Mouse (Mus musculus) adrenal gland, postnatal 25 days (tissue): ENCODE measurements around the gene Dhx33. TPM values are rescaled to one million over a fixed set of nuclear protein-coding genes. Genes with fewer than 3 reads are reported as not detected.

ENCODE experiments used
- DNase-seq: peaks from one replicate; pipeline ENCODE4 v3.0.0; 2021; ENCODE audit warnings: mixed read lengths
- long read RNA-seq: library from polyadenylated mRNA; stranded (forward); transcript quantifications from one replicate; pipeline ENCODE4 v2.0.0, GENCODE M21; 2021
- total RNA-seq: library from RNA; stranded (reverse); gene quantifications from 2 replicates; pipeline ENCODE4 v1.2.3, GENCODE M21; 2021

Gene Dhx33
- total RNA-seq, result 30.8 and 35.1 TPM in 2 replicates
- long read RNA-seq, full-length matches to known transcripts, result 4 of 11 reads
- long read RNA-seq, partial matches to known transcripts, result 2 of 11 reads
- long read RNA-seq, other reads (novel, unspliced or antisense), result 5 of 11 reads

DNA sequence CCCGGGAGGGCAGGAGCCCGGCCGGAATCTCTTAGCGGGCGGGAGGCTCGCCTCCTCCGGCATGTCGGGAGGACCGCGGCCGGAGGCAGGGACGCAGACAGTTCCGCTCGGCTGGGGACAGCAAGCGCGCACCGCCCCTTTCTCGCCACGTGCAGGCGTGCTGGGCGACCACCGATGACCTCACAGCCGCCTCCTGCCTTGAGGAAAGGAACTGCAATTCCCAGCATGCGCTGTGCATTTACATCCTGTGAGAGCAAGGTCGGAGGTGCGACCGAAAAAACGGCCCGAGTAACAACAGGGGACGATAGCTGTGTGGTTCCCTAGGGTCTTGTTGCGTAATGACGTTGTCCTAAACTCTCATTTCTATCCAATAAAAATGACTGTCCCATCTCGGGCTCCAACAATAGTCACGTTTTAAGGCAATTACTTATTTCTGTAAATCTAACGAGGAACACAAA, at the start of gene Dhx33:
Gene Dhx33, minus strand, starts transcription at position 122 of the 458 bp plus-strand sequence.
- DNase-seq, result peak; percentile 94

DNA sequence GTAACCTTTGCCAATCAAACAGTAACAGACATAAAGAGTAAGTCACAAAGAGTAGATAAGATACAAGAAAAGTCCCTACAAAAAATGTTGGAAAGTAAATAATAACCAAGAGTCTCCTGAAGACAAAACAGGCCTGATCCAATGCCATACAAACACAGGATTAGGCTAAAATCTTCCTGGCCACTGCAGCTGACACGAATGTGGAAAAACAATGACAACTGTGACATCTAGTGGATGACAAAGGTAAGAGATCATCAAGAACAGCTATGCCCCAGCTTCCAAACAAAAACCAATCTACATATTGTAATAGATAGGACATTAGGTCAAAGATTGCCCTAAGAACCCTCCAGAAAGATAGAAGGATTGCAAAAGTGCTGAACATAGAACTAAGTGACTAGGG, 48.3 kb upstream of the Dhx33 start:
- DNase-seq, result no peak

DNA sequence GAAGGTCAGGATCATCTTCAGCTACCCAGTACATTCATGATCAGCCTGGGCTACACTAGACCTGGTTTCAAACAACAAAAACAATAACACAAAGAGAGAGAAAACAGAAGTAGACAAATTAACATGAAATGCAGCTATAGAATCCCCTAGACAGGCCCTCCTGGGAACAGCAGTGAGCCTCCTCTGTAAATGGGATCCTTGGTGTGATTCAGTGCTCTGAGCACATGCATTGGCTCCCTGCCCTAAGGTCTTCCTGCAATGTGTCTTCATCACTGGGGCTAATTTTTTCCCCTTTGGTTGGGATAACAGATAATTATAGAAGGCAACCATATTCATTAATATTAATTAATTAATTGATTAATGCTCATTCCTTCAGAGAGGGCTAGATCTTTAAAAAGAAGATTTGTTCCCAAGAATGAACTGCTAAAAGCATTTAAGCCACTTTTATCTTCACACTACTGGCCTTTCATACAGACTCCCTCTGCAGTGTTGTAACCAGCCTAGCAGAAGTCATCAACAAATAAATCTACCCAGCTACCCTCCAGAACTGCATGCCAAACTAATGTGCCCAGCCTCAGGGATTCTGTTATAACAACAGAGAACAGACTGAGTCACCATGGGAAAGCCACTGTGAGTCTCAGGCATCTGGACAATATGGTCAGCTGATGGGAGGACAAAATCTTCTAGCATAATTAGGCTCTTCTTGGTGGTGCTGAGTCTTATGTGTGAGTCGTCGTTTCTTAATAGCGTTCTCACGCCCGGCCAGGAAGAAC, 35.5 kb upstream of the Dhx33 start:
- no peak for DNase-seq

DNA sequence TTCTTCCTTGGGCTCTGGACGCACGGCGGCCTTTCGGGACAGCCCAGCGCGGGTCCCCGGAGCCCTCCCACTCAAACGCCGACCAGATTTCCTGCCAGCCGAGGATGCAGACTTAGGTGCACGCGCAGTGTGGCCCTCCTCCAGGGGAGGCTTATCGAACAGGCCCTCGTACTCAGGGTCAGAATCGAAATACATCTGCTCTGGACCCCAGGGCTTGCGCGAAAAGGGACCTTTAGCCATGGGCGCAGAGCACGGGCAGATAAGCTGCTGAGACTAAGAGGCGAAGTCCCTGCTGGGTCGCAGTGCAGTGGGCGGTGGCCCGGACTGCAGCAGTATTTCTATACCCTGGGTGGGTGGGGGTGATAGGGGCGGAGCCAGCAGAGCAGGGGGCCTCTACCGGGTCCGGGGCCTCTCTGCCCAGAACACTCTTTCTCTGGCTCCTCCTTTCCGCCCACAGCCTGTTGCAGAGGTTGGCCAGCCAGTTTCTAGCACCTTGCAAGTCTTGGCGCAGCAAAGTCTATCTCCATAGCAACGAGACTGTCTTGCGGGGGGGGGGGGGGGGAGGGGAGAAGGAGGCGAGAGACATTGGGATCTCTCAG, 29.0 kb upstream of the Dhx33 start, which contains the start of gene 6330403K07Rik:
Gene 6330403K07Rik, minus strand, starts transcription at position 351 of the 599 bp plus-strand sequence.
- peak; percentile 16 for DNase-seq

DNA sequence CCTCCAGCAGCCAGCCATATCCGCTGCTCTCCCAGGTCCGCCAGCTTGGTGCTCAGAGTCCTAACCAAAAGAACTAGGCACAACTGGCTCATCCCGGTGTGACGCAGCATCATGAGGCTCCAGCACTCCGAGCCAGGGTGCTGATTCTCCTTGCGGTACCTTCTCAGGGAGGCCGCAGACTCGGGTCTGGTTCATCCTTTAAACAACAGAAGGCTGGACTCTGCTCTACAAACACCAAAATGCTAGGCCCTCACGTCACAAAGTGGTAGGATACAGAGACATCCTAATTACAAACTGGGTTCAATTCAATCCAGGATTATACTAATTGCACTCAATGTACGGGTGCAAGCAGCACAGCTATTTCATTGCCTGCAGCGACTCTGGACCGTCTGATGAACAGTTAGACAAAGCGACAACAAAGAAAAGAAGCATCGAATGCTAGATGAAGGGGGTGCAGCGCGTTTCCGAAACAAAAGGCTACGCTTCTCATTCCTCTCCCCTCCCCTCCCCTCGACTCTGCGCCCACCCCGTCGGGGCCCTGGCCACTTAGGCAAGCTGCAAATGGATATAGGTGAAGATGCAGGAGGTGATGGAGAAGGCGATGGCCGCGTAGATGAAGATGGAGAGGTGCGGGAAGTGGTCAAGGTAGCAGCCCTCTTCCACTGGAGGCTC, 28.4 kb upstream of the Dhx33 start:
- no peak for DNase-seq

DNA sequence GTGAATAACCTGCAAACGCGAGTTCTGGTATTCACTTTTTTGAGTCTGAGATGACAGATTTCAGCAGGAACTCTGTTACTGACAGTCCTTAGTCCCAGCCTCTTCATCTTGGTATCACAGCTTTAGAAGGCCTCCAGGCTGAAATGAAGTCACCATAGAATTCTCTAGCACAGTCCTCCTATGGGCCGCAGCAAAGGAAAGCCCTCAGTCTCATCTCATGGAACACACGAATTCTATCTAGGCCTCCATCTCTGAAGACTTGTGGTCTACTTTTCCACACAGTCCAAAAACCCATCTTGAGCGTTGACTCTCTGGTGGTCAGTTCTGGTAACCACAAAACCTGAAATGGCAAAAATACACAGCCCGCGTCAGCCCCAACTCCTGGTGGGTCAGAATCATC, 27.8 kb upstream of the Dhx33 start:
- no peak for DNase-seq

DNA sequence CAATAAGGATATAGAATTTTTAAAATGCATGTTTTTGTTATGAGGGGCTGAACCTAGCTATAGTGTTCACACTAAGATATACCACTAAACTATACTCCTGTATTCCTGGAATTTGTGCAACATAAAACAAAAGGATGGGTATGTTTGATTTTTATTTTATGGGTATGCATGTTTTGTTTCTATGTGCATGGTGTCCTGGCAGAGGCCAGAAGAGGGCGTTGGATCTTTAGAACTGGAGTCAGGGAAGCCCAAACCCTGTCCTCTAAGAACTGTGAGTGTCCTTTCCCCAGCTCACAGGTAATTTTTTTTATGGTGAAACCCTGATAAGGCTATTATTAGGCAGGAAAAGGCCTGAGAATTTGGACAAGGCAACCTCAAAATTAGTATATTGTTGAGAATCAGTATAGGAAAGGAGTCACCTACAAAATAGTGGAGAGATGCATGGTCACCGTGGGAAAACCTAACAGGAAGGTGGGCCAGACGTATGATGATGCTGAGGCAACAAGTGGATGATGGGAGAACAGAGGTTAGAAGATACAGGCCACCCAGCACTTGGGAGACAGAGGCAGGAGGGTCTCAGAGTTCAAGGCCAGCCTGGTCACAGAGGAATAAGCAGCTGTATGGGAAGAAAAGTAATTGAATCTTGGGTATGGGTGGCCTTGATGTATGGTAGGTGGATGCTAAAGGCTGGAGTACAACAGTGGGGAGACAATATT, 25.3 kb upstream of the Dhx33 start:
- no peak for DNase-seq

DNA sequence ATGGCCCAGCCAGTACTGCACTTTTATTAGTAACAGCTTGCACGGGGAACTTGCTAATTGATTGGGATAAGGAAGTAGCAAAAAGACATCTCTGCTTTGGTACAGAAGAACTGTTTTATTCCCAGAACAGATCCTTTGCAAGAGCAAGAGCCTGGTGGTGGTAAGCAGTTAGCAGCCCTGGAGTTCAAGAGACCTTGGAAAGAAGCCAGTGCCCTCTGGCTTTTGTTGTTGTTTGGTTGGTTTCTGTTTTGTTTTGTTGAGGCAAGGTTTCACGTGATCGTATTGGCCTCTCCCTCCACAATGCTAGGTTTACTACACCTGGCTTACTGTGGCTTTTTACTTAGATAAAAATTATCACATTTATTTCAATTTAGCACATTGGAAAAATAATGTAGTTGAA, 24.0 kb upstream of the Dhx33 start:
- no peak for DNase-seq

DNA sequence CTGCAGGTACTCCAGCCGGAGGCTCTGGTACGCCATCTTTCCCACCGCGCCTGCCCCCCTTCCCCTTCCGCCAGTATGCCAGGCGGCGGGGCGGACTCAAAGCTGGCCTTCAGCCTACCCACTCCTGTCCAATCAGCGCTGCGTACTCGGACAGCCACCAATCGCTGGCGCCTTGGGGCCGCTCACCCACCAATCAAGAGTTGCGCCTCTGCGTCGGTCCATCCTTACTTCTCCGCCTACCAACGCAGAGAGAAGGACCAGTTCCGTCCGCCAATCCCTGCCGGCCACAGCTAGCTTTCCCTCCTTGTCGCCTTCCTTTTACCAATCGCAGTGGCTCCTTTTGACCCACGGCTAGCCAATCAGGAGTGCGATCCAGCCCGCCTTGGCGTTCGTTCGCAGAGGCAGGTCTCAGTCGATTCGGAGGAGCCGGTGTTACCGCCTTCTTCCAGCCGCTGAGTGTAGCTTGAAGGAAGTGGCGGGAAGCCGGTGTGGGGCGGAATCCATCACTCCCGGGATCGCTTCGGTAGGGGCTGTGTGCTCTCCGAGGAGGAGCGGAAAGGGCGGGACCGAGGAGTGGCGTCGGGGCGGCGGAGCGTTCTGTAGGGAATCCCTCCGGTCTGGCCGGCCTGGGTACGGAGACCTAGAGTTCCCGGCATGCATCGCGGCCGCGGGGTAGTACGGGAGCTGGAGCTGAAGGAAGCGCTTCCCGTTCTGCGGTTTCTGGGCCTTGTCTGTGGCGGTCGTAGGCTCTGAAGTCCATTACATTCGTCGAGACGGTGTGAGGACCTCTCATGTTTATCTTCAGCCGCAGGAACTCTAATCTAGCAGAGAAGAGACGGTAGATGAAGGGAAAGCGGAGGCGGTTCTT, 15.2 kb upstream of the Dhx33 start, which contains the start of the genes Mis12 and Derl2:
Gene Mis12, plus strand, starts transcription at position 411 of the 868 bp plus-strand sequence.
Gene Derl2, minus strand, starts transcription at position 641 of the 868 bp plus-strand sequence.
- DNase-seq, result peak; percentile 97

DNA sequence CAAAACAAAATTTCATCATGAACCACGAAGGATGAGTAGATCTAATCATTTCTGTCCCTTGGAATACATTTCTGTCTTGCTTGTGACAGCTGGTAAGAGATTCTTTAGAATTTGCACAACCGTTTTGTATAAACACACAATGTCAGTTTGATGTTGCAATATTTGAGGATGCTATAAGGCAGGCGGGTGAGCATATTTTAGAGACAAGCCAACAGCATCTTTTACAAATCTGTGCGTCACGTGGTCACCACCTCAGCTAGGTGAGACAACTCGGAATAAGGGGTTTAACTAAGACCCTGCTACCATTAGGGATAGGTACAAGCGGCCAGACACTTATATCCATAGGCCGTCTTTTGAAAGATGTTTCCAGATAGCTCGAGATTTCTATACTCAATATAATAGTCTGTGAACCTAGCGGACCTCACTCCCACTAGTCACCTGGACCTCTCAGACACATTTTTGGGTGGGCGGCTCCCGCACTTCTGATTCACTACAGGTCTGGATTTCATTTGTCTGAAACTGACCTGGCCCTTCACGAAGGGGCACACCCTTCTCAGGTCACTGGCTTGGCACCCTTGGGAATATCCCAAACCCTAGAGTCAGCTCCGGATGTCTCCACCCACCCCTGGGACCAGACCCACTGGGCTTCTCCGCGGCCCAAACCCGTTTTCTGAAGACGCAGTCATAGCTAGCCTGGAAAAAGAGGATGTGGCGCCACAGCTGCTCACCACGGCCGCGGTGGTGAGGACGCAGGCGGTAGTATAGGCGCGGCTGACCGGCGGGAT, 14.4 kb upstream of the Dhx33 start:
- no peak for DNase-seq

DNA sequence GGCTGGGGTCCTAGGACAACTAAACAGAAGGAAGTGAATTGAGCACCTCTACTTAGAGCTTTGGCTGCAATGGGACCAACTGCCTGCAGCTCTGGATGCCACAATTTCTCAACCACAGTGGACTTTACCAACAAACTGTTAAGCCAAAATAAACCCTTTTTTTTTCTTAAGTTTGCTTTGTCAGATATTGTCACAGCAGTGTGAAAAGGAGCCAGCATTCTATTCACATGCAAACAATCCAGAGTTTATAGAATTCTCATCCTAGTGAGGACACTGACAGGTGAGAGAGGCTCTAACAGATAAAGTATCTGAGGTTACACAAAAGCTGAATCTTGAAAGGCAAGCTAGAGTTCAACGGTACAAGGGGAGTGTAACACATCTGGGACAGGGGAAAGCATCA, 12.8 kb upstream of the Dhx33 start:
- DNase-seq, result no peak

DNA sequence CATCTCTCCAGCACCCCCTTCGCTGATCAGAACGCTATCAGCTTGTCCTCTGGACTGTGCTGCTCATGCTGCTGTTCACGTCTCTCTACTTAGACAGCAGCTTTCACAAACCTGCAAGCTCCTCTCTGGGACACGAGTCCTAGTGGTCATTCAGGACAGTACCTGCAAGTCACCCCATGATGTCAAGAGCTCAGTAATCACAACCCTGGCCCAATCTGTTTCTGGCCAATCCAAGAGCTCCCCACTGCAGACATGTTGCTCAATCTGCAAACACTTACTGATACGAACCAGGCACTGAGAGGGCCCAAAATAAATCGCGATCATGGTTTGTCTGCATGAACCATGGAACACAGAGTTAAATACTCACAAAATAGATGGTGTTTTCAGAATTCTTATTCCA, 8.5 kb upstream of the Dhx33 start:
- no peak for DNase-seq

DNA sequence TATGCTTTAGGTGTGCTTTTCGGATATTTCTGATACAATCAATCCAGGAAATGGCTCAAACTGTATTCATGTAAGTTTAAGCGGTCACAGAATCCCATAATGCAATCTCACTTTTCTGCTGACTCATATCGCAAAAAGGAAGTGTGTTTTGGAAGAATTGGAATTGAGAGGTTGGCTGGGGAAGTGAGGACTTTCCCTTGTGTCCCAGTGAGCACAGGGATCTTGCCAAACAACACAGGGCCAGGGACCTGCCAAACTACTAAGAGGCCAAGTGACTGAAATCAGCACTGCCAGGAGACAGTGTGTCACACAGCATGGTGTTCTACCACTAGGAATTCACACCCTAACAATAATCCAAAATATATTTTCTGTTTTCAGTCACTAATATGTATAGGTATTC, 4.1 kb upstream of the Dhx33 start:
- DNase-seq, result peak; percentile 16

DNA sequence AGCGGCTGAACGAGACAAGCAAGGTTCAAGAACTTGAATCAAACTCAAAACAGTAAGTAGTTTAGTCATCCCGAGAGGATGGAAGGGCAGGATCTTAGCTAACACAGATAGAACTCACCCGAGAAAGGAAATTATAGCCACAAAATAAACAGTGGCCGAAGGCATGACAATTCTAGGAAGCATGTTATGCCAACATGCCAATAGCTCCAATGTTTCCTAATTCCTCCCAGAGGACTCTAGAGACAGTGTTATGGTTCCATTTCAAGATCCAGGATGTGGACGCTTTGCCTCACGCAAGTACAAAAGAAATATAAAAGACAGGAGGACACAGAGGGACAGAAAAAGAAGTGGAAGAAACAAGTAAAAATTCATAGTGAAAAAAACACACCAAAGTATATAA, 3.6 kb upstream of the Dhx33 start:
- no peak for DNase-seq

DNA sequence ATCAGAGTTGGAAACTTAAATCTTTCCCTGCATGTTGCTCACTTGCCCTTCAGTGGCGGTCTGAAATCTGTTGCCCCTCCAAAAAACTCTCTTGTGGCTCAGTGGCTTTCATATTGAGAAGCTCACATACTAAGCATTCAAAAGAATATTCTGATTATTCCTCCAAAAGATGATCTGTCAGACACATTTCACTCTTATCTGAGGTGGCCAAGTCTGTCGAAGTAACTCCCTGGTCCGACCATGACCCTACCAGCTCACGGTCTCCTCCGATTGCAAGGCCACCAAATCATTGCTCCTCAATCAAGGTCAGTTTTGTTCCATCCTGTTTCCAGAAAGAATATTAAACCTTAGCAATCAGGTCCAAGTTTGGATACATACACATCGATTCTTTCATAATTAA, 2.8 kb upstream of the Dhx33 start:
- no peak for DNase-seq

DNA sequence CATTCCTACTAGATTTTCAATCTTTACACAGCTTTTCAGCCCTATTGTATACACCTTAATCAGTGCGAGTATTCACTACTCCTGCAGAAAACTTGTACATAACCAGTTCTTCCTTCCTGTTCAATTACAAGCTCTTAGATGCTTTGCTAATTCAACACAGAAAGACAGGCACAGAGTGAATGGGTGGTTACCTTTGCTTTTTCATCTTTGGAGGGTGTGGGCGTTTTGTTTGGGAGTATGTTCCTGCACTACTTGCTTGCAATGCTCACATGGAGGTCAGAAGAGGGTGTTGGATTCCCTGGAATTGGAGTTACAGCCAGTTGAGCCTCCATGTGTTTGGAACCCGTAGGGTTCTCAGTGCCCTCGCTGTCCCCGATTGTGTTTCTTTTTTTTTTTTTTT, 809 bp upstream of the Dhx33 start:
- no peak for DNase-seq

DNA sequence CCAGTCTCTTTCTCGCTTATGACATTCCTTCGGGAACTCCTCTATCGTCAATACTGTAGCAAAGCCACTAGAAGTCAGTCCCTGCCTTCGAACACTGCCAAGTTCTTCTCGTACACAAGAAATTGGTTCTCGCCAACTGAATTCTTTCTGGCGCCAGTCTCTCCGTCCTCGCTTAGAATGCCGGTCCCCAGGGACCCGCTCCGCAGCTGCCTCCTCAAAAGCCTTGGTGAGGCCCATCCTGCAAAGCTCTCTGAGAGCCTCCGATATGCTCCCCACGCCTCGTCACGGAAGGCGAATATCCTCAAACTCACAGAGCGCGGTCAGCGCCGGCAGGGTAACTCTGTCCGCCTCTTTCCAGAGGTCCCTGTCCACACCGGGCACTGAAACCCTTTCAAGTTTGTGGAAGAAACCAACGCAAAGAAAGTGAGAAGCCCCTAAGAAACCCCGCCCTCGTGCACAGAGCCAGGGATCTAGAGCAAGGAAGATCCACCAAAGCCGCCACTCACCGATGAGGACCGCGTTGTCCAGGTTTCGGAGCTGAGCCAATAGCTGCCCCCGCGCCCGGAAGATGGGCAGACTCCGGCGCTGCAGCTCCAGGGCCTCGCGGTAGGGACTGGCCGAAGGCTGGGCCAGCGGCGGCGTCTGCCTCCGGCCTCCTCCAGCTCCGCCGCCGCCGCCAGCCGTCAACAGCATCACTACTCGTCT, 474 bp downstream of the Dhx33 start:
- no peak for DNase-seq

DNA sequence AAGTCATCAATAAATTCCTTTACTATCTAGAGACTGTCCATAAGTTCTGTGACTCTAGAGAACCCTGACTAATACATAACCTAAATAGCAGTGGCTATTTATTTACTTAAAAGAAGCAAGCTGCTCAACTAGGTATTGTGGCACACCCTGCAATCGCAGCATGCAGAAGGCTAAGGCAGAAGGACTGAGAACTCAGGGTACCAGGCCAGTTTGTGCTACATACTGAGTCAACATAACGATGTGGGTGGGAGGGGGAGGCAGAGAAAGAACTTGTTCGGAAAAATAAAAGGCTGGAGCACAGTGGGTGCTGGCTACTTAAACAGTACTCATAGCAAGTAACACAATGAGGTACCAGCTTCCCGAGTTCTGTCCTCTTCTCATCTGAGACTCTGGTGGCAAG, 3.1 kb downstream of the Dhx33 start:
- DNase-seq, result no peak

DNA sequence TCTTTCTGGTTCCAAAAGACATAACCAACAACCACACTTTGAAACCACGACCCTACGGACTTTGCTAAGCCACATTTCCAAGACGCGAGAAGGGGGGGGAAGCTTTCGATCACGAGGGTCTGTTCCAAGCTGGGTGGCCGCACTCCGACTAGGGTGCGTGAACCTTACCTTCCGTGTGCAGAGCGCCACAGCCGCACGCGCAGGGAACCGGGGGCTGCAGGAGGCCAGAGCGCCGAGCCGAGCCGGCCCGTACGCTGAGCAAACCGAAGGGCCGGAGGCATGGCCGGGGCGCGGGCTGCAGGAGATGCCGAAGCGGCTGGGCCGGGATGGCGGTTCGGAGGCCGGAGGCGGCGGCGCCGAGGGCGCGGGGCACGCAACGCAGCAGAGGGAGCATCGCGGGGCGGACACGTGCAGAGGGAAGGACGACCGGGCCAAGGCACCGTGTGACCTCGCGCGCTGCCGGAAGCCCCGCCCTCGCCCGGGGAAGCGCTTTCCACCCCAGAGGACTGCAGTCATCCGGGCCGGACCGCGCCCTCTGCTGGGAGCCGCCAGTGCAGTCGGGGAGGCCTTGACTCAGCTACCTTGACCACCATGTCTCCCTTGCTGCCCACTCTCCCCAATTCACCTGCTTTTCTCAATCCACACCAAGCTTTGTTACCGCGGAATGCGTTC, 21.5 kb downstream of the Dhx33 start, which contains the start of gene C1qbp:
Gene C1qbp, minus strand, starts transcription at position 470 of the 672 bp plus-strand sequence.
- DNase-seq, result peak; percentile 98
